Mouse (Mus musculus) stomach, postnatal 0 days (tissue): Measurements from ENCODE around the gene AI837181. TPM values are rescaled to one million over a fixed set of nuclear protein-coding genes. Genes with fewer than 3 reads are reported as not detected.
A peak's percentile ranks its signal among the peaks of the same experiment; 100 is the strongest.

ENCODE experiments used
- ATAC-seq: fragments of 200-750 bp; cut with Nextera tagmentation; 2 replicates; pipeline ENCODE4 v1.8.0; 2017; ENCODE audit not compliant: low FRiP score, low TSS enrichment
- DNase-seq: peaks from one replicate; pipeline ENCODE4 v3.0.0-alpha.2; 2016; ENCODE audit warnings: low spot score
- H3K27ac ChIP-seq: fragments of 300-500 bp; sonication (generic); replicated peaks from 2 replicates; pipeline ENCODE4 v1.5.1; 2014; ENCODE audit warnings: mild to moderate bottlenecking, control low read depth
- H3K27me3 ChIP-seq: fragments of 300-500 bp; sonication (generic); 2 replicates; pipeline ENCODE4 v1.6.1; 2014; ENCODE audit warnings: low read length; ENCODE audit not compliant: control insufficient read depth, insufficient read depth
- H3K36me3 ChIP-seq: fragments of 300-500 bp; sonication (generic); 2 replicates; pipeline ENCODE4 v1.6.1; 2014; ENCODE audit warnings: low read length, mixed read lengths; ENCODE audit not compliant: control insufficient read depth, insufficient read depth
- H3K4me1 ChIP-seq: fragments of 300-500 bp; sonication (generic); replicated peaks from 2 replicates; pipeline ENCODE4 v1.6.1; 2014; ENCODE audit warnings: antibody characterized with exemption; ENCODE audit not compliant: control insufficient read depth, insufficient read depth
- H3K4me2 ChIP-seq: fragments of 300-500 bp; sonication (generic); replicated peaks from 2 replicates; pipeline ENCODE4 v1.6.1; 2014; ENCODE audit warnings: low read depth, mild to moderate bottlenecking, control low read depth, moderate library complexity
- H3K4me3 ChIP-seq: fragments of 300-500 bp; sonication (generic); 2 replicates; pipeline ENCODE4 v1.5.1; 2014; ENCODE audit warnings: low read depth, low read length, control low read depth
- H3K9ac ChIP-seq: fragments of 300-500 bp; sonication (generic); 2 replicates; pipeline ENCODE4 v1.6.1; 2014; ENCODE audit warnings: mild to moderate bottlenecking, low read length, control low read depth, mixed read lengths
- H3K9me3 ChIP-seq: fragments of 300-500 bp; sonication (generic); 2 replicates; pipeline ENCODE4 v1.6.1; 2016; ENCODE audit warnings: low read length; ENCODE audit not compliant: control insufficient read depth
- CTCF ChIP-seq: IDR thresholded peaks from 2 replicates; pipeline ENCODE4 v1.5.1; 2016; ENCODE audit warnings: antibody characterized with exemption, low read depth, mild to moderate bottlenecking, moderate library complexity
- EP300 ChIP-seq: optimal IDR thresholded peaks from 2 replicates; pipeline ENCODE3; 2016; ENCODE audit warnings: antibody characterized with exemption
- WGBS: fragments of 180-500 bp; shearing (Covaris S2); extraction: QIAGEN DNeasy Blood & Tissue Kit; methylation state at CpG from one replicate; pipeline ENCODE4 v1.1.7; 2014; 5-methylcytosine and 5-hydroxymethylcytosine counted together
- polyA plus RNA-seq: library from polyadenylated mRNA; unstranded; fragments of >200 nt; fragmentation: Nextera tagmentation; extraction: Ambion mirVana; gene quantifications from 2 replicates; pipeline ENCODE4 v1.2.1, GENCODE M21; 2015

AI837181 gene
- polyA plus RNA-seq, 1 experiment from 2014 or later: 36.5 TPM

- H3K4me2 ChIP-seq: peak overlapping the region; percentile 92
- H3K9ac ChIP-seq: no peak overlapping the region; the same call in 1 of the 2 replicates
- TF ChIP-seq EP300 (no peak), CTCF (no peak)
- peak overlapping the region; percentile 71 for H3K4me3 ChIP-seq
- no peaks in the 10 kb centered on the region for H3K27me3 ChIP-seq
- 0 out of 2 replicates have a peak, but pooled peaks cover 1% of the 10 kb centered on the region for H3K4me1 ChIP-seq
- no peaks in the 10 kb centered on the region for H3K9me3 ChIP-seq
- H3K36me3 ChIP-seq: peaks cover 18% of the 10 kb centered on the region
- 83% methylated on average over 6 of the region's 6 CpGs for WGBS
- H3K27ac ChIP-seq: no peak overlapping the region
- ATAC-seq (no peak), DNase-seq (no peak)
Measured at GRCm38 (mm10) chr19:5461411-5461810, 36.5 kb downstream of the AI837181 start.

GRCm38 (mm10) chr19:5463212-5463611 lies 38.3 kb downstream of the AI837181 start:
- no peak overlapping the region for H3K4me3 ChIP-seq
- H3K9ac ChIP-seq: no peak overlapping the region
- H3K27me3 ChIP-seq: no peaks in the 10 kb centered on the region
- no peak overlapping the region for H3K27ac ChIP-seq
- H3K9me3 ChIP-seq: no peaks in the 10 kb centered on the region
- H3K4me1 ChIP-seq: no peaks in the 10 kb centered on the region
- no peak overlapping the region for H3K4me2 ChIP-seq
- 87% methylated on average over 9 of the region's 9 CpGs for WGBS
- ATAC-seq: no peak
- peaks cover 18% of the 10 kb centered on the region for H3K36me3 ChIP-seq
- TF ChIP-seq CTCF (no peak), EP300 (no peak)
- no peak for DNase-seq

GRCm38 (mm10) chr19:5463791-5464562 lies 39.0 kb downstream of the AI837181 start:
- Histone ChIP-seq H3K27ac (peak overlapping the region; percentile 56; the same call in 1 of the 2 replicates), H3K36me3 (peaks cover 18% of the 10 kb centered on the region)
- 37% methylated on average over 14 of the region's 15 CpGs for WGBS

GRCm38 (mm10) chr19:5465037-5465436 lies 40.1 kb downstream of the AI837181 start:
- H3K9ac ChIP-seq: no peak overlapping the region
- H3K27ac ChIP-seq: no peak overlapping the region
- 93% methylated on average over 8 of the region's 8 CpGs for WGBS
- H3K4me1 ChIP-seq: no peaks in the 10 kb centered on the region
- peaks cover 18% of the 10 kb centered on the region for H3K36me3 ChIP-seq
- DNase-seq (no peak), ATAC-seq (no peak)
- TF ChIP-seq EP300 (no peak), CTCF (no peak)
- H3K4me2 ChIP-seq: no peak overlapping the region
- no peaks in the 10 kb centered on the region for H3K27me3 ChIP-seq
- H3K9me3 ChIP-seq: no peaks in the 10 kb centered on the region
- H3K4me3 ChIP-seq: no peak overlapping the region

More at GRCm38 (mm10) chr19:5463791-5464562, 39.0 kb downstream of the AI837181 start:
- TF ChIP-seq EP300 (no peak), CTCF (peak; percentile 93)
- Histone ChIP-seq H3K4me3 (peak overlapping the region; percentile 12; the same call in 1 of the 2 replicates), H3K4me1 (no peaks in the 10 kb centered on the region), H3K4me2 (peak overlapping the region; percentile 39; the same call in 1 of the 2 replicates), H3K9ac (0 out of 2 replicates have a peak overlapping the region, but pooled peaks have one; percentile 27), H3K27me3 (no peaks in the 10 kb centered on the region), H3K9me3 (no peaks in the 10 kb centered on the region)
- peak; percentile 57 for DNase-seq
- no peak for ATAC-seq

GRCm38 (mm10) chr19:5466916-5467500 lies 42.1 kb downstream of the AI837181 start:
- ATAC-seq (no peak), DNase-seq (no peak)
- Histone ChIP-seq H3K36me3 (peaks cover 18% of the 10 kb centered on the region), H3K9ac (no peak overlapping the region), H3K4me2 (no peak overlapping the region), H3K9me3 (no peaks in the 10 kb centered on the region), H3K27ac (no peak overlapping the region), H3K4me3 (no peak overlapping the region), H3K27me3 (no peaks in the 10 kb centered on the region), H3K4me1 (no peaks in the 10 kb centered on the region)
- 92% methylated on average over 6 of the region's 6 CpGs for WGBS
- no peak for TF ChIP-seq EP300
- TF ChIP-seq CTCF: no peak

- ATAC-seq (no peak), DNase-seq (no peak)
- peaks cover 18% of the 10 kb centered on the region for H3K36me3 ChIP-seq
- H3K4me2 ChIP-seq: no peak within 1 kb of the TSS
- H3K9ac ChIP-seq: no peak within 1 kb of the TSS
- H3K4me1 ChIP-seq: no peaks in the 10 kb centered on the region
- H3K27me3 ChIP-seq: no peaks in the 10 kb centered on the region
- no peaks in the 10 kb centered on the region for H3K9me3 ChIP-seq
- 36% methylated on average over 5 of the region's 5 CpGs for WGBS
- H3K27ac ChIP-seq: no peak within 1 kb of the TSS
- no peak for TF ChIP-seq EP300
- TF ChIP-seq CTCF: no peak
- H3K4me3 ChIP-seq: no peak within 1 kb of the TSS
Measured at GRCm38 (mm10) chr19:5468374-5468773, 43.4 kb downstream of the AI837181 start, which contains the start of gene Ctsw. Gene Ctsw (minus strand): TSS chr19:5468507.
